Mouse (Mus musculus) bone marrow macrophage, adult 2 months (primary cell): ENCODE measurements around the gene Hist1h2ap.
"Not testable (repeated sequence)": the region's sequence is repeated elsewhere in the genome, so short reads cannot be mapped to it uniquely, and the experiment has no call there.

ENCODE experiments used
- CTCF ChIP-seq: IDR thresholded peaks from 2 replicates; pipeline ENCODE4 v1.5.1; 2012; ENCODE audit warnings: low read depth, mild to moderate bottlenecking, low read length, moderate library complexity
- POLR2A ChIP-seq: IDR thresholded peaks from 2 replicates; pipeline ENCODE4 v1.6.1; 2012; ENCODE audit warnings: mild to moderate bottlenecking, low read depth, low read length, borderline replicate concordance

DNA sequence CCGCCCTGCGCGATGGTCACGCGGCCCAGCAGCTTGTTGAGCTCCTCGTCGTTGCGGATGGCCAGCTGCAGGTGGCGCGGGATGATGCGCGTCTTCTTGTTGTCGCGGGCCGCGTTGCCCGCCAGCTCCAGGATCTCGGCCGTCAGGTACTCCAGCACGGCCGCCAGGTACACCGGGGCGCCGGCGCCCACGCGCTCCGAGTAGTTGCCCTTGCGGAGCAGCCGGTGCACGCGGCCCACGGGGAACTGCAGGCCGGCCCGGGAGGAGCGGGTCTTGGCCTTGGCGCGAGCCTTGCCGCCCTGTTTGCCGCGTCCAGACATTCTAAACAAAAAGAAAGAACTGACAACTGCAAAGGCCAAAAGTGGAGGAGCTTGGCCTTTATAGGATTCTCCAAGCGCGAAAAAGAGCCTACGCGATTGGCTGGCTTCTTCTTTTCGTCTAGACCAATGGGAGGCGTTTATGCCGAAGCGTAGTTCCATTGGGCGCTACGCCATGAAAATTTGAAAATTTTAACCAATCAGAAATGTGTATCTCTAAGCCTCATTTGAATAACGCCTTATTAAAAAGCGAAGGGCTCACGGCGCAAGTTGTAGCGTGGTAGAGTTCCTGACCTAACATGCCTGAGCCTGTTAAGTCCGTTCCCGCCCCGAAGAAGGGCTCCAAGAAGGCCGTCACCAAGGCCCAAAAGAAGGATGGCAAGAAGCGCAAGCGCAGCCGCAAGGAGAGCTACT is 46.2 kb downstream of the Hist1h2ap start, which contains the start of the genes Hist1h2an and Hist1h2bp:
- TF ChIP-seq CTCF, POLR2A: not testable (repeated sequence)
